Mouse (Mus musculus) myocyte (in vitro differentiated cells): ENCODE measurements around the gene Trpm3. TPM values are rescaled to one million over a fixed set of nuclear protein-coding genes. Genes with fewer than 3 reads are reported as not detected.

Experiments used
- H3K27me3 ChIP-seq: one replicate; pipeline ENCODE4 v1.6.1; 2011; ENCODE audit not compliant: control insufficient read depth, insufficient read depth, insufficient read length
- H3K36me3 ChIP-seq: one replicate; pipeline ENCODE4 v1.6.1; 2011; ENCODE audit not compliant: control insufficient read depth, insufficient read depth
- H3K4me2 ChIP-seq: one replicate; pipeline ENCODE4 v1.6.1; 2011; ENCODE audit warnings: low read depth, control low read depth
- H3K4me3 ChIP-seq: one replicate; pipeline ENCODE4 v1.5.1; 2011; ENCODE audit warnings: mild to moderate bottlenecking, control low read depth, moderate library complexity
- H3K79me2 ChIP-seq: one replicate; pipeline ENCODE4 v1.6.1; 2011; ENCODE audit not compliant: control insufficient read depth, insufficient read depth
- H3ac ChIP-seq: one replicate; pipeline ENCODE4 v1.6.1; 2011; ENCODE audit not compliant: control insufficient read depth, insufficient read length
- CEBPB ChIP-seq: IDR thresholded peaks from 2 replicates; pipeline ENCODE4 v1.6.1; 2011; ENCODE audit warnings: mild to moderate bottlenecking, moderate library complexity; ENCODE audit not compliant: poor library complexity, insufficient read depth, severe bottlenecking
- E2F4 ChIP-seq: IDR thresholded peaks from one replicate; pipeline ENCODE4 v1.6.1; 2011; ENCODE audit warnings: mild to moderate bottlenecking, control low read depth, moderate library complexity; ENCODE audit not compliant: insufficient read depth
- MAX ChIP-seq: IDR thresholded peaks from one replicate; pipeline ENCODE4 v1.6.1; 2011; ENCODE audit warnings: low read depth, mild to moderate bottlenecking, control low read depth
- MYOD1 ChIP-seq, 3 experiments: IDR thresholded peaks; one replicate each; pipeline ENCODE4 v1.6.1; 2011; ENCODE audit warnings: control low read depth in 2 of 3, low read depth in 2 of 3, mild to moderate bottlenecking in 2 of 3, moderate library complexity in 1 of 3; ENCODE audit not compliant: insufficient read length in 2 of 3, control insufficient read depth in 1 of 3
- MYOG ChIP-seq, 3 experiments: IDR thresholded peaks; one replicate each; pipeline ENCODE4 v1.6.1; 2011; ENCODE audit warnings: control low read depth in 2 of 3, low read depth in 2 of 3, mild to moderate bottlenecking in 2 of 3; ENCODE audit not compliant: insufficient read length in 2 of 3, control insufficient read depth in 1 of 3, insufficient read depth in 1 of 3
- POLR2A ChIP-seq: IDR thresholded peaks from one replicate; pipeline ENCODE4 v1.6.1; 2011; ENCODE audit warnings: low read depth, mild to moderate bottlenecking, control low read depth, moderate library complexity; ENCODE audit not compliant: insufficient read length
- POLR2AphosphoS2 ChIP-seq: IDR thresholded peaks from one replicate; pipeline ENCODE4 v1.6.1; 2011; ENCODE audit warnings: low read depth, control low read depth; ENCODE audit not compliant: insufficient read length
- REST ChIP-seq: IDR thresholded peaks from one replicate; pipeline ENCODE4 v1.6.1; 2011; ENCODE audit warnings: mild to moderate bottlenecking, control low read depth, moderate library complexity; ENCODE audit not compliant: insufficient read depth, insufficient read length
- SRF ChIP-seq: IDR thresholded peaks from one replicate; pipeline ENCODE4 v1.6.1; 2011; ENCODE audit warnings: low read depth; ENCODE audit not compliant: control insufficient read depth, insufficient read length
- TCF12 ChIP-seq: IDR thresholded peaks from one replicate; pipeline ENCODE4 v1.6.1; 2011; ENCODE audit warnings: mild to moderate bottlenecking, control low read depth; ENCODE audit not compliant: poor library complexity, insufficient read depth, severe bottlenecking
- TCF3 ChIP-seq: IDR thresholded peaks from one replicate; pipeline ENCODE4 v1.6.1; 2011; ENCODE audit warnings: low read depth, control low read depth; ENCODE audit not compliant: insufficient read length
- USF1 ChIP-seq: IDR thresholded peaks from one replicate; pipeline ENCODE4 v1.6.1; 2011; ENCODE audit warnings: low read depth, mild to moderate bottlenecking, control low read depth, moderate library complexity
- polyA plus RNA-seq: library from polyadenylated mRNA; unstranded; fragments of >200 nt; fragmentation: generic; extraction: Trizol; gene quantifications from one replicate; pipeline ENCODE4 v1.2.1, GENCODE M21; 2012; ENCODE audit warnings: missing spikeins

Gene Trpm3
- polyA plus RNA-seq, 1 experiment, result 0.05 TPM

DNA sequence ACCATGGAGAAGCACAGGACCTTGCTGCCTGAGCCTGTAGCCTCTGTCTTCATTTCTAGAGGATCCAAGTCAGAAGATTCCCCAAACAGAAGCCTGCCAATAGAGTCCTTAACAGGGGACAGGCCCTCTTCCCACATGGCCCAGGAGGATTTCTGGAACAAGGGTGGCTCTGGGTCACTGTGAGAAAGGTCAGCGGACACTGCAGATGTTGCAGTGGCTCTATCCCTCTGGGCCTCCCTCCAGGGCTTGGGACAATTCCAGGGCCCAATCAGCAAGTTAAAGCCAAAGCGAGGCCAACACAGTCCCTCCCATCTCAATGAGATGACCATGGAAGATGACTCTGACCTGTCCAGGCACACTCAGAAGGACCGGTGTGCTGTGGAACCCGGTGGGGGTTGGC, 896.1 kb downstream of the Trpm3 start:
- Histone ChIP-seq H3K27me3 (no peaks in the 10 kb centered on the region), H3K36me3 (no peaks in the 10 kb centered on the region), H3ac (no peak overlapping the region), H3K4me2 (no peak overlapping the region), H3K79me2 (no peaks in the 10 kb centered on the region), H3K4me3 (no peak overlapping the region)
- TF ChIP-seq POLR2A, result no peak
- no peak for TF ChIP-seq SRF
- TF ChIP-seq MYOD1 (IDR thresholded peaks at IDR 0.05; ENCODE audit: control insufficient read depth in 1 of 3, insufficient read length in 2 of 3, low read depth in 2 of 3), result no peak
- no peak for TF ChIP-seq MAX
- no peak for TF ChIP-seq E2F4
- TF ChIP-seq USF1, result no peak
- no peak for TF ChIP-seq POLR2AphosphoS2
- TF ChIP-seq CEBPB, result no peak
- no peak for TF ChIP-seq MYOG (IDR thresholded peaks at IDR 0.05; ENCODE audit: control insufficient read depth in 1 of 3, insufficient read depth in 1 of 3, insufficient read length in 2 of 3, low read depth in 2 of 3)
- no peak for TF ChIP-seq REST
- TF ChIP-seq TCF12, result no peak
- no peak for TF ChIP-seq TCF3

GRCm38 (mm10) chr19:23035786-23036185, 896.9 kb downstream of the Trpm3 start:
- Histone ChIP-seq H3K79me2 (no peaks in the 10 kb centered on the region), H3K4me2 (no peak overlapping the region), H3K36me3 (no peaks in the 10 kb centered on the region), H3K4me3 (no peak overlapping the region), H3ac (no peak overlapping the region), H3K27me3 (no peaks in the 10 kb centered on the region)
- TF ChIP-seq POLR2A (no peak), USF1 (no peak), CEBPB (no peak), REST (no peak), POLR2AphosphoS2 (no peak), TCF12 (no peak), MYOG (IDR thresholded peaks at IDR 0.05; ENCODE audit: control insufficient read depth in 1 of 3, insufficient read depth in 1 of 3, insufficient read length in 2 of 3, low read depth in 2 of 3) (no peak), MAX (no peak), E2F4 (no peak), MYOD1 (IDR thresholded peaks at IDR 0.05; ENCODE audit: control insufficient read depth in 1 of 3, insufficient read length in 2 of 3, low read depth in 2 of 3) (no peak), TCF3 (no peak), SRF (no peak)

DNA sequence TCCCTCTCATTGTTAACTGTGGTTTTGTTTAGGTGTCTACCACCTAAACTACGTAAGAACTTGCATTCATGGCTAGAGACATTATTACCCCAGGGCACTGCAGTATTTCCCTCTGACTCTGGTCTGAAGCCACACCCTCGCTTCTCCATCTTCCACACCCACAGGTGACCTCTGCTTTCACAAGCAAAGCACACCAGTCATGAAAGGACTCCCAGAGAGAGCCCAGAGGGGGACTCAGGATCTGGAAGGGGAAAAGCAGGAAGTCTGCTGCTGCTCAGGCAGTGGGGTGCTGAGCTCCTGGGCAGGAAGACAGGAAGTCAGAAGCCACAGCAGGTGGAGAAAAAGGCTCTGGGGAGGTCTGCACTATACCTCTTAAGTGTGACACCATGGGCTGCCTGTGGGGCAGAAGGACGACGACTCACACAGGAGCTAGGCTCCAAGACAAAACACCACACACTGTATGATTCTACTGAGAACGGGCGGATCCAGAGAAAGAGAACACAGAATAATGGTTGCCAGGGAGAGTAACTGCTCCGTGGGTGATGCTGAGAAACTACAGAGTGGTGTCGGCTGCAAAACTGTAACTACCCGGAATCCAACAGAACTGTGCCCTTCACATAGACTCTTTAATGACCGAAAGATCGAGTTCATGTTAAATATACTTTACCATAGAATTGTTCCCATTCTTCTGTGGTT, 898.1 kb downstream of the Trpm3 start:
- H3K79me2 ChIP-seq, result no peaks in the 10 kb centered on the region
- TF ChIP-seq POLR2A (no peak), MYOG (IDR thresholded peaks at IDR 0.05; ENCODE audit: control insufficient read depth in 1 of 3, insufficient read depth in 1 of 3, insufficient read length in 2 of 3, low read depth in 2 of 3) (no peak), CEBPB (no peak), REST (no peak), TCF12 (no peak), POLR2AphosphoS2 (no peak), SRF (no peak), E2F4 (no peak)
- H3K4me2 ChIP-seq, result no peak overlapping the region
- no peaks in the 10 kb centered on the region for H3K36me3 ChIP-seq
- no peaks in the 10 kb centered on the region for H3K27me3 ChIP-seq
- no peak overlapping the region for H3K4me3 ChIP-seq
- H3ac ChIP-seq, result no peak overlapping the region

GRCm38 (mm10) chr19:23037499-23037898, 898.7 kb downstream of the Trpm3 start:
- TF ChIP-seq SRF, result no peak
- TF ChIP-seq POLR2A, result no peak
- no peak for TF ChIP-seq CEBPB
- TF ChIP-seq MYOD1 (IDR thresholded peaks at IDR 0.05; ENCODE audit: control insufficient read depth in 1 of 3, insufficient read length in 2 of 3, low read depth in 2 of 3), result no peak
- no peak for TF ChIP-seq POLR2AphosphoS2
- no peak for TF ChIP-seq TCF12
- H3K79me2 ChIP-seq, result no peaks in the 10 kb centered on the region
- no peaks in the 10 kb centered on the region for H3K36me3 ChIP-seq
- H3K4me2 ChIP-seq, result no peak overlapping the region
- no peak overlapping the region for H3K4me3 ChIP-seq
- no peaks in the 10 kb centered on the region for H3K27me3 ChIP-seq
- H3ac ChIP-seq, result no peak overlapping the region

GRCm38 (mm10) chr19:23038321-23038720, 899.5 kb downstream of the Trpm3 start:
- Histone ChIP-seq H3K4me3 (no peak overlapping the region), H3K79me2 (no peaks in the 10 kb centered on the region), H3K27me3 (no peaks in the 10 kb centered on the region), H3ac (no peak overlapping the region), H3K4me2 (no peak overlapping the region), H3K36me3 (no peaks in the 10 kb centered on the region)
- TF ChIP-seq SRF (no peak), CEBPB (no peak), MYOD1 (IDR thresholded peaks at IDR 0.05; ENCODE audit: control insufficient read depth in 1 of 3, insufficient read length in 2 of 3, low read depth in 2 of 3) (no peak), MAX (no peak), POLR2A (no peak), REST (no peak), TCF3 (no peak), POLR2AphosphoS2 (no peak), MYOG (IDR thresholded peaks at IDR 0.05; ENCODE audit: control insufficient read depth in 1 of 3, insufficient read depth in 1 of 3, insufficient read length in 2 of 3, low read depth in 2 of 3) (no peak), TCF12 (no peak), USF1 (no peak), E2F4 (no peak)
